Mouse (Mus musculus) lung, postnatal 0 days (tissue): Measurements from ENCODE around the gene 9530053A07Rik.

Experiments used
- CTCF ChIP-seq: IDR thresholded peaks from 2 replicates; pipeline ENCODE4 v1.5.1; 2016; ENCODE audit warnings: antibody characterized with exemption, mild to moderate bottlenecking
- EP300 ChIP-seq: IDR thresholded peaks from 2 replicates; pipeline ENCODE4 v1.6.1; 2016; ENCODE audit warnings: antibody characterized with exemption, mild to moderate bottlenecking, control low read depth

DNA sequence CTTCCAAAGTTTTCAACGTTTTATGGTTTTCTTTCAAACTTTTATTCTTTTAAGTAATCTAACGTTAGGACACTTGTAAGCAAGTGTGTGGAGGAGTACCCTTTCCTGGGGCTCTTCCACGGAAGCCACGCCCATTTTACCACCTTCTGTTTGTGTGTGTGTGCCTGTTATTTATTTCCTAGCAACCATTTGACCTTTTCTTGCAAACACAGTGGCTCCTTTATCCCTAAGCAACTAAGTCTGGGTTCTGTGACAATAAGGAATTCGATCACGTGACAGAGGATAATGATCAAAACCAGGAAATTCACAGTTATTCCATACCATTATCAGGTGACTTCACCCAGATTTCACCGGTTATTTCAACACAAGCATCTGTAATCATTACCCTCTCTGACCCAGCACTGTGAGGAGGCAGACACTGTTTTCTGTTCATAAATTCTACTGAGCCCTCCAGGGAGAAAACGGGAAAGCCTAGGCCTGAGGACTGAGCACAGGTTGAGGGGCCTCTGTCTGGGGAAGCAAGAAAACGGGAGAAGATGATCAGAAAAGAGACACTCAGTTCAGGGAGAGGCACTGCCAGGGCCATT is 32.0 kb downstream of the 9530053A07Rik start:
- TF ChIP-seq EP300: no peak
- TF ChIP-seq CTCF: no peak
